Mouse (Mus musculus): ENCODE data around the gene Sf3b3.

DNA sequence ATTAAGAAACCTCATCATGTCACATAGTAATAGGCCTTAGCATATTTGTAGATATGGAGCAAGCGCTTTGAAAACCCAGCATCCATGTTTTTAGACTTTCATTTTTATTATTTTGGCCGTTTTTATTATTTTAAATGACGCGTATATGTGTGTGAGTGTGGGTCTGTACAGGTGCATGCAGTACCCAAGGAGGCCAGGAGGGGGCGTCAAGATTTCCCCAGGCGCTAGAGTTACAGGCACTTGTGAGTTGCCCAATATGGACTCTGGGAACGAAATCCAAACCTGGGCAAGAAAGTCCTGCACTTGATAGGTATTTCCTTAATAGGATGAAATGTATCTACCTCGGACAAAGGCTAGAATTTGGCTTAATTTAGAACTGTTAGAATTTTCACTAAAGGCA is 71.3 kb downstream of the Sf3b3 start:
- TF ChIP-seq CTCF (IDR thresholded peaks at IDR 0.05; ENCODE audit: insufficient read depth, low read length) (peak; percentile 24; the same call in 1 of the 2 replicates), POLR2A (IDR thresholded peaks at IDR 0.05; ENCODE audit: borderline replicate concordance, extremely low read depth, low read depth, low read length) (no peak)
